Mouse (Mus musculus): Measurements from ENCODE around the gene Kcnk18.

- TF ChIP-seq CTCF (conservative IDR thresholded peaks at IDR 0.05; ENCODE audit: low read length) (no peak), POU5F1 (IDR thresholded peaks at IDR 0.05; ENCODE audit: borderline replicate concordance, low read length) (no peak), NANOG (IDR thresholded peaks at IDR 0.05; ENCODE audit: borderline replicate concordance, low read length) (no peak)
Observed at GRCm38 (mm10) chr19:59263171-59263570, 44.2 kb downstream of the Kcnk18 start.

Measured in E14TG2a.4 (cell line).